Mouse (Mus musculus) cerebellum, adult 2 months (tissue): ENCODE data around the gene Map3k15.

Experiments
- CTCF ChIP-seq: fragments of 200-500 bp; IDR thresholded peaks from 2 replicates; pipeline ENCODE4 v1.5.1; 2011; ENCODE audit warnings: low read depth, mild to moderate bottlenecking, control low read depth, low read length, moderate library complexity, borderline replicate concordance; ENCODE audit not compliant: insufficient read depth
- POLR2A ChIP-seq: fragments of 200-500 bp; IDR thresholded peaks from 2 replicates; pipeline ENCODE4 v1.6.1; 2011; ENCODE audit warnings: low read length, control low read depth, borderline replicate concordance; ENCODE audit not compliant: insufficient read depth

GRCm38 (mm10) chrX:159961385-159961784 lies 26.8 kb upstream of the Map3k15 start:
- no peak for TF ChIP-seq CTCF
- no peak for TF ChIP-seq POLR2A
